Mouse (Mus musculus) limb, embryonic 13.5 days (tissue): ENCODE data around the gene Hpse. TPM values are rescaled to one million over a fixed set of nuclear protein-coding genes. Genes with fewer than 3 reads are reported as not detected.

ENCODE experiments used
- ATAC-seq: fragments of 200-750 bp; cut with Nextera tagmentation; 2 replicates; pipeline ENCODE4 v1.8.0; 2017; ENCODE audit warnings: low read depth, moderate number of reproducible peaks, moderate TSS enrichment; ENCODE audit not compliant: low FRiP score
- H3K27ac ChIP-seq: fragments of 300-500 bp; sonication (generic); 2 replicates; pipeline ENCODE4 v1.5.1; 2015; ENCODE audit warnings: inconsistent platforms, mild to moderate bottlenecking, moderate library complexity
- H3K27me3 ChIP-seq: fragments of 300-500 bp; sonication (generic); 2 replicates; pipeline ENCODE4 v1.6.1; 2015; ENCODE audit warnings: mild to moderate bottlenecking, inconsistent platforms
- H3K36me3 ChIP-seq: fragments of 300-500 bp; sonication (generic); 2 replicates; pipeline ENCODE4 v1.6.1; 2015; ENCODE audit warnings: inconsistent platforms, mild to moderate bottlenecking, moderate library complexity
- H3K4me1 ChIP-seq: fragments of 300-500 bp; sonication (generic); 2 replicates; pipeline ENCODE4 v1.6.1; 2015; ENCODE audit warnings: inconsistent platforms
- H3K4me2 ChIP-seq: fragments of 300-500 bp; sonication (generic); replicated peaks from 2 replicates; pipeline ENCODE4 v1.6.1; 2015; ENCODE audit warnings: inconsistent platforms, mild to moderate bottlenecking, moderate library complexity
- H3K4me3 ChIP-seq: fragments of 300-500 bp; sonication (generic); 2 replicates; pipeline ENCODE4 v1.5.1; 2015; ENCODE audit warnings: moderate library complexity, mild to moderate bottlenecking, inconsistent platforms
- H3K9ac ChIP-seq: fragments of 300-500 bp; sonication (generic); 2 replicates; pipeline ENCODE4 v1.6.1; 2015; ENCODE audit warnings: mild to moderate bottlenecking, inconsistent platforms
- H3K9me3 ChIP-seq: fragments of 300-500 bp; sonication (generic); 2 replicates; pipeline ENCODE4 v1.6.1; 2016; ENCODE audit warnings: inconsistent platforms
- WGBS: fragments of 180-500 bp; shearing (Covaris S2); methylation state at CpG from one replicate; pipeline ENCODE4 v1.1.7; 2015; 5-methylcytosine and 5-hydroxymethylcytosine counted together
- polyA plus RNA-seq: library from polyadenylated mRNA; unstranded; fragments of >200 nt; fragmentation: Nextera tagmentation; extraction: Ambion mirVana; gene quantifications from 2 replicates; pipeline ENCODE4 v1.2.1, GENCODE M21; 2015

Gene Hpse
- 3.2 and 4.0 TPM in 2 replicates for polyA plus RNA-seq

DNA sequence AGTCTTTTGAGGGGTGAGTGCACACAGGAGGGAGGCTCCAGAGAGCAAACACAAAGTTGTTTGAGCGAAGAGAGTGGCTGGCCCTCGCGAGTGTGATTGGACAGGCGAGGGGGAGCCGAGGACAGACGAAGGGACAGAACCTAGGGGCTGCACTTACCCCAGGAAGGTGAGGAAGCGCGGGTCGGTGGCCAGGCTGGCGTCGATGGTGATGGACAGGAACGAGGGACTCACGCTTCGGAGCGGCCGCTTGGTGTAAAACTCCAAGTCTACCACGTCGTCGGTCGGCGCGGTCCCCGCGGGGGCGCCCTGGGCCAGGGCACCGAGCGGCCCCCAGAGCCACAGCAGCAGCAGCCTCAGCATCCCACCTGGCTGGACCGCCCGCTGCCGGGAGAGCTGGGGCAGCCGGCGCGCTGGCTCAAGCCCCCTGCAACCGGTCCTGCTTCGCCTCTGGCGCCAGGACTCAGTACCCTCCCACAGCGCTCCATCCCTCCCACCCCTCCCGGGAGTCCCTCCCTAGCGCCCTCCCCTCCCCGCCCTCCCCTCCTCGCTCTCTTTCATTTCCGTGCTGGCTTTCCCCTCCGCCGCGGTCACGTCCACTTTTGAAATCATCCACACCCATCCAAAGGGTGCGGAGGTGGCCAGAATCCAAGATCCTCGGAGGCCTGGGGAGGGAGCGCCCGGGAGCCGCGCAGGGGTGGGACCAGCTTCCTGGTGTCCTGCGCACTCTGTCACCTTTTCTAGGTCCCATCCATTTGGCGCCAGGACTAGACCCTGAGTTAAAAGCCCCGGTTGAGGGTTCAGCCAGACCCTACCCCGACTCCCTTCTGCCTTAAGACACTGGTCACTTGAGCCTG lies at the start of gene Hpse:
Gene Hpse (minus strand): TSS at position 482 of the 854 bp plus-strand sequence.
- Histone ChIP-seq H3K4me2 (peak within 1 kb of the TSS; percentile 95), H3K27me3 (peaks cover 15% of the 10 kb centered on the region), H3K9ac (peak within 1 kb of the TSS; percentile 73), H3K4me3 (peak within 1 kb of the TSS; percentile 57), H3K27ac (no peak within 1 kb of the TSS), H3K36me3 (no peaks in the 10 kb centered on the region), H3K9me3 (peaks cover 6% of the 10 kb centered on the region), H3K4me1 (peaks cover 4% of the 10 kb centered on the region; the same call in 1 of the 2 replicates)
- under 1% methylated on average over 53 of the region's 56 CpGs for WGBS
- peak; percentile 66 for ATAC-seq

DNA sequence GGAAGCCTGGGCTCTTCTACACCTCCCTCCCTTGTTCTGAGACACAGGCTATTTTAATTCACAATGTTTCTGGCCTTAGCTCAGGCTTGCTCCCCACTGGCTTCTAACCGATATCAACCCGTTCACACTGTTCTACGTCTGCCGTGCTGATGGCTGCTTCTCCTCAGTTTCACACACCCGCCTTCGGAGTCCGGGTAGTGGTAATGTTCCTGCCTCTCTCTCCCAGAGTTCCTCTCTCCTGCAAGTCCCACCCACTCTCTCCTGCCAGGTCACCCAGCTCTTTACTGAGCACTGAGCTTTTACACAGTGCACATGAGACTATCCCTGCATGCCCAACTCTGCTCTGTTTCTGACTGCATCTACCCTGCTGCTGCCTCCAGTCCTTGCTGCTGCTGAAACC lies 46.5 kb upstream of the Hpse start:
- 96% methylated on average over 7 of the region's 7 CpGs for WGBS
- Histone ChIP-seq H3K27ac (no peak overlapping the region), H3K9ac (no peak overlapping the region), H3K4me3 (no peak overlapping the region), H3K9me3 (no peaks in the 10 kb centered on the region), H3K27me3 (no peaks in the 10 kb centered on the region), H3K4me1 (no peaks in the 10 kb centered on the region), H3K36me3 (peaks cover 84% of the 10 kb centered on the region), H3K4me2 (no peak overlapping the region)
- no peak for ATAC-seq

DNA sequence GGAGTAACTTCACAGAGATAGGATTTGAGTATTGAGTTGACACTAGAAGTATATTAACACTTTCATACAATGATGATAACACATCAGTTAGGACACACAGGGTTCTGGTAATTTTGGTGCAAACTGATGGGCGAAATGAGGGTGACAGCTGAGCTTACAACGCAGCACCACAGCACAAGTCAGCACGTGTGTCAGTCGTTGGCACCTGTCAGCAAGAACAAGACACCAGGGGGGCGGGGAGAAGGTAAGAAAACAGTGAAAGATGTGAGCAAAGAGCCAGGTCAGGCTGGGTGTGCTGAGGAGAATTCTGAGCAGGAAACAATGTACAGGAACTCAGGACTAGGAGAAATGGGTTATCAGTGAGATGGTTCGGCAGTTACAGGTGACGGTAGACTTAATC lies 42.2 kb upstream of the Hpse start:
- H3K4me3 ChIP-seq = no peak overlapping the region
- 87% methylated on average over 7 of the region's 7 CpGs for WGBS
- peaks cover 46% of the 10 kb centered on the region for H3K36me3 ChIP-seq

DNA sequence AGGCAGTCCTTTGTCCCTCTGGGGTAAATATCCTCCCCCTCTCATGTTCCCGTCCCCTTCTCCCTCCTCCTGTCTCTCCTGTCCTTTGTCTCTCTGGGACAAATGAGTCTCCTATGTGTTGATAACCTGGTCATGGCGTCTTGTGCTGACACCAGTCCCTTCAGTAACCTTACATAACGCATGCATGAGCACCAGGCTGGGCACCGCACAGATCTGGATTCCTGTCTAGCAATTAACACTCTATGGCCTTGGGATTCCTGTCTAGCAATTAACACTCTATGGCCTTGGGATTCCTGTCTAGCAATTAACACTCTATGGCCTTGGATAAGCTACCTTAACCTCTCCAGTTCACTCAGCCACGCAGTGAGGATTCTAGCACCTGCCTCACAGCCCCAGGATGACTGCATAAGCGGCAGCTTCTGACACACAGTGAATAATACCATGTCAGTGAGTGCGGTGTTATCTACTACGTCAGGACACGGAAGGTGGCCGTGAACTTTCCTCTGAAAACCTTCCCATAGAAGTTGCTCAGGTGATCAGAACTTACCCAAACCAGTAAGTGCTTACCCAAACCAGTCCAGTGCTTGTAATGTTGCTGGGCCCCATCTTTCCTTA lies 40.6 kb upstream of the Hpse start:
- Histone ChIP-seq H3K4me1 (no peaks in the 10 kb centered on the region), H3K4me3 (no peak overlapping the region), H3K9me3 (no peaks in the 10 kb centered on the region), H3K36me3 (peaks cover 31% of the 10 kb centered on the region), H3K9ac (no peak overlapping the region), H3K27ac (no peak overlapping the region), H3K27me3 (no peaks in the 10 kb centered on the region), H3K4me2 (no peak overlapping the region)
- WGBS = 86% methylated on average over 10 of the region's 10 CpGs
- ATAC-seq = no peak

More for the DNA sequence above, 42.2 kb upstream of the Hpse start:
- no peaks in the 10 kb centered on the region for H3K9me3 ChIP-seq
- no peak for ATAC-seq
- H3K9ac ChIP-seq = no peak overlapping the region
- H3K27me3 ChIP-seq = no peaks in the 10 kb centered on the region
- no peaks in the 10 kb centered on the region for H3K4me1 ChIP-seq
- H3K27ac ChIP-seq = no peak overlapping the region
- H3K4me2 ChIP-seq = no peak overlapping the region

DNA sequence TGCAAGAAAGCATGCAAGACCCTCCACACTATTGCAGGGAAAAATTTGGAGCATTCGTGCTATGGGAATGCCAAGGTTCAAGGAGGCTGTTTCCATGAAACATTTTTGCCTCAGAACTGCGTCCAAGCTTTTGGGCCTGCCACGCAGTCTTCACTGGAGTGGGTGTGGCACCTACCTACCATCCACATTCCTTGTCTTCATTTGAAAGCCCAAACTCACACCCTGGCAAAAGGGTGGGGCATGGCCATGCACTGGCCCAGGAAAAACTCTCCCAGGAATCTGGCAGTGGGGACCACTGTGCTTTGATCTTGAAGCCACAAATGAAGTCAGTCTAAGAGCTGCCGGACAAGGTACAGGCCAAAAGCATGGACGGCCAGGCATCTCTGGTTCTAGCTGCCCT lies 38.6 kb upstream of the Hpse start:
- WGBS = 93% methylated on average over 5 of the region's 5 CpGs
- peaks cover 10% of the 10 kb centered on the region for H3K36me3 ChIP-seq
- no peaks in the 10 kb centered on the region for H3K27me3 ChIP-seq
- no peak overlapping the region for H3K27ac ChIP-seq
- H3K4me1 ChIP-seq = no peaks in the 10 kb centered on the region
- H3K9ac ChIP-seq = no peak overlapping the region
- ATAC-seq = no peak
- no peak overlapping the region for H3K4me3 ChIP-seq
- H3K9me3 ChIP-seq = no peaks in the 10 kb centered on the region
- H3K4me2 ChIP-seq = no peak overlapping the region

DNA sequence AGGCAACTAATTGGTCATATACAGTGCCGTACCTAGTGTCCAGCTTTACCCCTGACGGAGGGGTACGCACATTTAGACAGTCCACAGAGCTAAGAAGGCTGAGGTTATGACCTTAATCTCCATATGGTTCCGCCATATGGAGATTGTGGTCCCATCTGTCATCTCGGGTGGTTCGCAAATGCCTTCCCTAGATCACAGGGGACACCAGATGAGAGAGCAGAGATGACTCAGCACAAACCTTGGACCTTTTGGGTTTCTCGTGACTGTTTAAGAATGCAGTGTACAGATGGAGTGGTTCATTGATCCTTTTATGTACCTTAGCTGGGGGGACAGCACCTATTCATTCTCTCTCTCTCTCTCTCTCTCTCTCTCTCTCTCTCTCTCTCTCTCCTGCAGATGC lies 33.9 kb upstream of the Hpse start:
- no peak overlapping the region for H3K4me2 ChIP-seq
- no peaks in the 10 kb centered on the region for H3K9me3 ChIP-seq
- H3K9ac ChIP-seq = no peak overlapping the region
- no peak overlapping the region for H3K27ac ChIP-seq
- WGBS = 56% methylated on average over 7 of the region's 7 CpGs
- H3K4me1 ChIP-seq = no peaks in the 10 kb centered on the region
- no peaks in the 10 kb centered on the region for H3K36me3 ChIP-seq
- ATAC-seq = no peak
- no peaks in the 10 kb centered on the region for H3K27me3 ChIP-seq
- no peak overlapping the region for H3K4me3 ChIP-seq

DNA sequence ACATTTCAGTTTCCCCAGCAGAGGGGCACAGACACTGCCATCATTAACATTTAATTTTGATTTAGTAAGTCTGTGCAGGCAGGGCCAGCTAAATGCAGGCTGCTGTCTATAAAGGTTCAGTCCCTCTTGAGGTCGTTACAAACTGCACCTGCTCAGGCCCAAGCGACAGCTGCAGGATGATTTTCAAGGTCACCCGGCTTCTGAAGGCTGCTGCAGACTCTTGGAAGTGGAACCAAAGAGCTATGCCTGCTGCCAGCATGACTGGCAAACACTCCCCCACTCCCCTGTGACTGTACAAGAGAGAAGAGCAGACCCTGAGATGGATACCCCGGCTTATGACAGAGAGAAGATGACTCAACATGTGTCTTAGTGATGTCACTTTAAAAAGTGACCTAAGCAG lies 32.1 kb upstream of the Hpse start:
- H3K4me1 ChIP-seq = no peaks in the 10 kb centered on the region
- WGBS = 56% methylated on average over 4 of the region's 4 CpGs
- H3K27me3 ChIP-seq = no peaks in the 10 kb centered on the region
- peak; percentile 77 for ATAC-seq
- no peak overlapping the region for H3K27ac ChIP-seq
- no peaks in the 10 kb centered on the region for H3K9me3 ChIP-seq
- no peak overlapping the region for H3K4me3 ChIP-seq
- H3K4me2 ChIP-seq = no peak overlapping the region
- no peak overlapping the region for H3K9ac ChIP-seq
- no peaks in the 10 kb centered on the region for H3K36me3 ChIP-seq

DNA sequence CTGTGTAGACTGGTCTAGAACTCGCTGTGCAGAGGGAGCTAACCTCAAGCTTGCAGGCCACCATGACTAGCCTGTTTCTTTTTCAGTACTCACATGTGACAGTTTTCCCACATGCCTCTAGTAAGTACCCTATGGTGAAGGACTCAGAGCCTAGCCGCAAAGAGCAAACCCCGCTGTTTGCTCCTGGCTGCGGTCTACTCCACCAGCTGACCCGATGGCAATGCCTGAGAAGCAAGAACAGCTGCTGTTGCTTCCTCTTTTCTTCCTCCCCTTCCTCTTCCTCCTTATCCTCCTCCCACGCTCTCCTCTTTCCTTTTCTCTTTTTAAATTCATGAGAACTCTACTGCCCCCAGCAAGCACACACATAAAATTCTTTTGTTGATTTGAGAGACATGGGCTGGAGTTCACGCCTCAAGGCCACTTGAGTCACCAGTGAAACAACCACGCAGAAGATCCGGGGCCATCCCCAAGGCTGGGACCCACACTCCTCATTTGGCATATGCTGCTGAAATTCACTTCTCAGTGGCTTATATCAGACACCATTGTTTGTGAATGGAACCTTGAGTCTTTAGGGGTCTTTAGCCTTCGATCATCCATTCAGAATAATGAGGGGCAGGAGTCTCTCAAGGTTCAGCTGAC lies 31.2 kb upstream of the Hpse start:
- no peak overlapping the region for H3K4me3 ChIP-seq
- ATAC-seq = no peak
- no peaks in the 10 kb centered on the region for H3K36me3 ChIP-seq
- no peaks in the 10 kb centered on the region for H3K4me1 ChIP-seq
- no peak overlapping the region for H3K9ac ChIP-seq
- H3K9me3 ChIP-seq = no peaks in the 10 kb centered on the region
- H3K27ac ChIP-seq = no peak overlapping the region
- no peak overlapping the region for H3K4me2 ChIP-seq
- 83% methylated on average over 10 of the region's 10 CpGs for WGBS
- no peaks in the 10 kb centered on the region for H3K27me3 ChIP-seq

DNA sequence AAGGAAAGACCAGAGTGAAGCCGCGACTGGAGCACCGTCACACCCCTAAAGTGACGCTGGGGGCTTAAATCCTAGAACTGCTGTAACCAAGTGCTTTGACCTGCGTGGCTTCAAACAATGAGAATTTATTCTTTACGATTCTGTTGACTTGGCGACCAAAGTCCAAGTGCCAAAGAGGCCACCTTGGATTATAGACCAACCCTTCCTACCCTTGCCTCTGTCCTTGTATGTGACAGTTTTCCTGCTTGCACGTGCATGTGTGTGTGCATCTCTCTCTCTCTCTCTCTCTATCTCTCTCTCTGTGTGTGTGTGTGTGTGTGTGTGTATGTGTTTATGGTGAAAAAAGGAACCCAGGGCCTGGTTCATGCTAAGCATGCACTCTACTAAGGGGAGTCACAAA lies 19.3 kb upstream of the Hpse start:
- H3K4me1 ChIP-seq = no peaks in the 10 kb centered on the region
- ATAC-seq = no peak

DNA sequence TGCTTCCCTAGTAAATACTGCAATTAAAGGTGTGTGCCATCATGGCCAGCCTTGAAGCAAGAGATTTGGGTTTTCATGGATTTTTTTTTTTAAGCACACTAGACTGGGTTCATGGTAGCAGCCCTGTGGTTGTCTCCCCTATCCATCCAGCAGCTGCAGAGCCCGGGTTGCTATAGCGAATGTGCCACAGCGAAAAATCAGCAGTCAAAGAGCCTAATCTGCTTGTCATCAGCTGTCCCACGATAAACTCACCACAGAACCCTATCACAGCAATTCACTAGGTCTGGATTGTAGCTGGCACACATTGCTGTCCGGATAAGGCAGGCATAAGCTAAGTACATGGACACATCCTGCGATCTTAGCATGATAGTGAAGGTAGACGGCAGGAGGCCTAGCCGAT lies 17.4 kb upstream of the Hpse start:
- Histone ChIP-seq H3K4me1 (no peaks in the 10 kb centered on the region), H3K9me3 (peaks cover 9% of the 10 kb centered on the region; the same call in 1 of the 2 replicates), H3K4me3 (no peak overlapping the region), H3K4me2 (no peak overlapping the region), H3K27me3 (no peaks in the 10 kb centered on the region), H3K9ac (no peak overlapping the region), H3K36me3 (no peaks in the 10 kb centered on the region), H3K27ac (no peak overlapping the region)
- no peak for ATAC-seq
- 92% methylated on average over 8 of the region's 8 CpGs for WGBS

More for the DNA sequence above, 19.3 kb upstream of the Hpse start:
- peaks cover 9% of the 10 kb centered on the region; the same call in 1 of the 2 replicates for H3K9me3 ChIP-seq
- H3K27ac ChIP-seq = no peak overlapping the region
- no peak overlapping the region for H3K4me2 ChIP-seq
- H3K4me3 ChIP-seq = no peak overlapping the region
- no peaks in the 10 kb centered on the region for H3K36me3 ChIP-seq
- H3K9ac ChIP-seq = no peak overlapping the region
- H3K27me3 ChIP-seq = no peaks in the 10 kb centered on the region
- WGBS = 93% methylated on average over 8 of the region's 8 CpGs

DNA sequence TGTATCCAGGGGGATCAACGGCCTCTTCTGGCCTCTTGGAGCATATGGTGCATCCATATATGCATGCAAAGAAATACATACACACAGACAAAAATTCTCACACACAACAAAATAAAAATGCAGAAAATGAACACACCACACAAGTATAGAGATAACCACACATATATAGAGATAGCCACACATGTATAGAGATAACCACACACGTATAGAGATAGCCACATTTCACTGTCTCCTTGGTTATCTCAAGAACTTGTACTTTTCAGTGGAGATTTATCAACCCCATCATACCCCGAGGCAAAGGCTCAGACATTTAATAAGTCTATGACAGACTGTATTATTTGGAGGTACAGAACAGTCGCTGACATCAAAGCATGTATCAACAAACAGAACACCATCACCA lies 15.0 kb upstream of the Hpse start:
- no peak for ATAC-seq
- 84% methylated on average over 4 of the region's 4 CpGs for WGBS

DNA sequence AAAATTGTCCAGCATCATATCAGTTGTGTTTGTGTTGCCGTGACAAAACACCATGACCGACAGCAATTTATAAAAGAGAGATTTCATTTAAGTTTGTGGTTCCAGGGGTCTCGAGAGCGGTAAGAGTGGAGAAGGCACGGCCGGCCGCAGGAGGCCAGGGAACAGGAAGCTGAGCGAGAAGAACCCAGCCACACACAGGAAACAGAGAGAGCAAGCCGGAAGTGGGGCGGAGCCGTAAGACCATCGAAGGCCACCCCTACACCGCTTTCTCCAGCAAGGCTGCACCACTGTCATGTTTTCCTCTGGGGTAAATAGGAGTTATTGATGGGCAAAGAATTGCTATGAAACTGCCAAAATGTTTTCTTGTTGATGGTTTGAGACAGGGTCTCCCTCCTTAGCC lies 9.2 kb upstream of the Hpse start:
- Histone ChIP-seq H3K4me3 (no peak overlapping the region), H3K27me3 (no peaks in the 10 kb centered on the region), H3K4me1 (no peaks in the 10 kb centered on the region), H3K36me3 (no peaks in the 10 kb centered on the region), H3K27ac (no peak overlapping the region), H3K4me2 (no peak overlapping the region), H3K9ac (no peak overlapping the region), H3K9me3 (peaks cover 4% of the 10 kb centered on the region)
- 90% methylated on average over 13 of the region's 13 CpGs for WGBS
- no peak for ATAC-seq

More for the DNA sequence above, 15.0 kb upstream of the Hpse start:
- H3K4me1 ChIP-seq = no peaks in the 10 kb centered on the region
- no peak overlapping the region for H3K4me2 ChIP-seq
- H3K4me3 ChIP-seq = no peak overlapping the region
- H3K36me3 ChIP-seq = no peaks in the 10 kb centered on the region
- no peaks in the 10 kb centered on the region for H3K27me3 ChIP-seq
- no peak overlapping the region for H3K9ac ChIP-seq
- peaks cover 2% of the 10 kb centered on the region; the same call in 1 of the 2 replicates for H3K9me3 ChIP-seq
- H3K27ac ChIP-seq = no peak overlapping the region
